Mouse (Mus musculus) cortical plate, adult 2 months (tissue): ENCODE data around the gene Surf2.

Experiments
- CTCF ChIP-seq: fragments of 200-500 bp; IDR thresholded peaks from 2 replicates; pipeline ENCODE4 v1.5.1; 2011; ENCODE audit warnings: mild to moderate bottlenecking, control low read depth, low read length; ENCODE audit not compliant: insufficient read depth; ENCODE audit errors: extremely low read depth
- POLR2A ChIP-seq: fragments of 200-500 bp; IDR thresholded peaks from 2 replicates; pipeline ENCODE4 v1.6.1; 2011; ENCODE audit warnings: mild to moderate bottlenecking, low read length, control low read depth; ENCODE audit not compliant: insufficient read depth; ENCODE audit errors: extremely low read depth

GRCm38 (mm10) chr2:26967262-26967661, 51.1 kb downstream of the Surf2 start:
- TF ChIP-seq CTCF (no peak), POLR2A (no peak)
